Mouse (Mus musculus) MEL (cell line): ENCODE measurements at regions not wholly inside any gene's neighbourhood (a gene's known extent, or its start where the extent isn't known, plus 50 kb on each side); places are given as distances from the start of the nearest gene placed in this dataset.

ENCODE experiments used
- DNase-seq: peaks from one replicate; pipeline ENCODE4 v3.0.0; 2011; ENCODE audit warnings: low read depth, low spot score
- H3K27ac ChIP-seq: 2 replicates; pipeline ENCODE4 v1.5.1; 2012; ENCODE audit warnings: low read depth, mild to moderate bottlenecking, control low read depth, low read length, moderate library complexity; ENCODE audit not compliant: control insufficient read depth
- H3K27me3 ChIP-seq, 2 experiments: fragments of 150-350 bp in 1 of 2; sonication (generic) in 1 of 2; 2 replicates each; pipeline ENCODE4 v1.6.1; 2012; ENCODE audit warnings: low read length in 2 of 2, mild to moderate bottlenecking in 2 of 2, improper control_type of control experiment in 1 of 2, moderate library complexity in 1 of 2; ENCODE audit not compliant: insufficient read depth in 2 of 2, control insufficient read depth in 1 of 2
- H3K36me3 ChIP-seq, 2 experiments: 2 replicates each; pipeline ENCODE4 v1.6.1; 2012 to 2014; ENCODE audit warnings: low read length in 2 of 2, improper control_type of control experiment in 1 of 2, inconsistent platforms in 1 of 2, mild to moderate bottlenecking in 1 of 2; ENCODE audit not compliant: insufficient read depth in 2 of 2, control insufficient read depth in 1 of 2
- H3K4me1 ChIP-seq, 2 experiments: fragments of 150-350 bp in 1 of 2; sonication (generic) in 1 of 2; 2 replicates each; pipeline ENCODE4 v1.6.1; 2012; ENCODE audit warnings: low read length in 2 of 2, improper control_type of control experiment in 1 of 2, mild to moderate bottlenecking in 1 of 2; ENCODE audit not compliant: insufficient read depth in 2 of 2, control insufficient read depth in 1 of 2
- H3K4me3 ChIP-seq, 2 experiments: fragments of 150-350 bp in 1 of 2; sonication (generic) in 1 of 2; 2 replicates each; pipeline ENCODE4 v1.5.1; 2012; ENCODE audit warnings: low read depth in 2 of 2, low read length in 2 of 2, mild to moderate bottlenecking in 2 of 2, moderate library complexity in 2 of 2, control low read depth in 1 of 2, improper control_type of control experiment in 1 of 2; ENCODE audit not compliant: control insufficient read depth in 1 of 2, insufficient read depth in 1 of 2
- H3K79me2 ChIP-seq: 2 replicates; pipeline ENCODE4 v1.6.1; 2012; ENCODE audit warnings: mild to moderate bottlenecking, low read length, moderate library complexity; ENCODE audit not compliant: control insufficient read depth, poor library complexity, insufficient read depth
- H3K9ac ChIP-seq: 2 replicates; pipeline ENCODE4 v1.6.1; 2012; ENCODE audit warnings: low read depth, mild to moderate bottlenecking, control low read depth, low read length, moderate library complexity; ENCODE audit not compliant: control insufficient read depth, poor library complexity, severe bottlenecking
- H3K9me3 ChIP-seq: fragments of 150-350 bp; sonication (generic); replicated peaks from 2 replicates; pipeline ENCODE4 v1.6.1; 2012; ENCODE audit warnings: mild to moderate bottlenecking, low read length, improper control_type of control experiment, moderate library complexity; ENCODE audit not compliant: insufficient read depth
- CHD1 ChIP-seq: IDR thresholded peaks from 2 replicates; pipeline ENCODE4 v1.6.1; 2012; ENCODE audit warnings: low read depth, mild to moderate bottlenecking, inconsistent platforms, low read length, improper control_type of control experiment
- CHD2 ChIP-seq: IDR thresholded peaks from 2 replicates; pipeline ENCODE4 v1.6.1; 2011; ENCODE audit warnings: low read length, improper control_type of control experiment
- CTCF ChIP-seq, 3 experiments: IDR thresholded peaks in 2 of 3; conservative IDR thresholded peaks in 1 of 3; 2 replicates each; pipeline ENCODE4 v1.5.1; 2011 to 2012; ENCODE audit warnings: low read length in 3 of 3, low read depth in 2 of 3, mild to moderate bottlenecking in 2 of 3, improper control_type of control experiment in 1 of 3, inconsistent platforms in 1 of 3, mixed read lengths in 1 of 3, moderate library complexity in 1 of 3; ENCODE audit not compliant: control insufficient read depth in 1 of 3, insufficient read depth in 1 of 3, poor library complexity in 1 of 3, severe bottlenecking in 1 of 3
- E2F4 ChIP-seq: IDR thresholded peaks from 2 replicates; pipeline ENCODE4 v1.6.1; 2011; ENCODE audit warnings: low read depth, low read length, improper control_type of control experiment, borderline replicate concordance
- ELF1 ChIP-seq: IDR thresholded peaks from 2 replicates; pipeline ENCODE4 v1.6.1; 2014; ENCODE audit warnings: low read depth, mild to moderate bottlenecking, inconsistent platforms, low read length, improper control_type of control experiment, moderate library complexity
- EP300 ChIP-seq, 2 experiments: IDR thresholded peaks; 2 replicates each; pipeline ENCODE4 v1.6.1; 2011; ENCODE audit warnings: improper control_type of control experiment in 2 of 2, low read length in 2 of 2, low read depth in 1 of 2, mild to moderate bottlenecking in 1 of 2
- ETS1 ChIP-seq: IDR thresholded peaks from 2 replicates; pipeline ENCODE4 v1.6.1; 2012; ENCODE audit warnings: low read depth, mild to moderate bottlenecking, inconsistent platforms, low read length, improper control_type of control experiment, moderate library complexity
- GATA1 ChIP-seq: IDR thresholded peaks from 2 replicates; pipeline ENCODE4 v1.6.1; 2011; ENCODE audit warnings: low read depth, low read length, improper control_type of control experiment
- JUND ChIP-seq: IDR thresholded peaks from 2 replicates; pipeline ENCODE4 v1.6.1; 2011; ENCODE audit warnings: low read depth, mild to moderate bottlenecking, improper control_type of control experiment, low read length
- KAT2A ChIP-seq: conservative IDR thresholded peaks from 2 replicates; pipeline ENCODE4 v1.6.1; 2012; ENCODE audit warnings: low read depth, low read length, improper control_type of control experiment, inconsistent platforms
- MAX ChIP-seq: IDR thresholded peaks from 2 replicates; pipeline ENCODE4 v1.6.1; 2011; ENCODE audit warnings: low read length, improper control_type of control experiment
- MEF2A ChIP-seq: IDR thresholded peaks from 2 replicates; pipeline ENCODE4 v1.6.1; 2014; ENCODE audit warnings: low read depth, mild to moderate bottlenecking, inconsistent platforms, low read length, improper control_type of control experiment; ENCODE audit not compliant: poor library complexity, insufficient replicate concordance, severe bottlenecking; ENCODE audit errors: extremely low read depth
- POLR2A ChIP-seq, 2 experiments: IDR thresholded peaks; 2 replicates each; pipeline ENCODE4 v1.6.1; 2011 to 2012; ENCODE audit warnings: low read length in 2 of 2, mild to moderate bottlenecking in 2 of 2, control low read depth in 1 of 2, improper control_type of control experiment in 1 of 2, low read depth in 1 of 2, moderate library complexity in 1 of 2; ENCODE audit not compliant: control insufficient read depth in 1 of 2, insufficient read depth in 1 of 2, poor library complexity in 1 of 2
- RCOR1 ChIP-seq: IDR thresholded peaks from 2 replicates; pipeline ENCODE4 v1.6.1; 2012; ENCODE audit warnings: low read depth, mild to moderate bottlenecking, inconsistent platforms, low read length, improper control_type of control experiment
- UBTF ChIP-seq: IDR thresholded peaks from 2 replicates; pipeline ENCODE4 v1.6.1; 2012; ENCODE audit warnings: low read depth, mild to moderate bottlenecking, inconsistent platforms, low read length, improper control_type of control experiment, moderate library complexity, borderline replicate concordance; ENCODE audit not compliant: insufficient read depth
- USF1 ChIP-seq: IDR thresholded peaks from 2 replicates; pipeline ENCODE4 v1.6.1; 2014; ENCODE audit warnings: low read depth, mild to moderate bottlenecking, inconsistent platforms, low read length, improper control_type of control experiment, moderate library complexity
- ZKSCAN1 ChIP-seq: IDR thresholded peaks from 2 replicates; pipeline ENCODE4 v1.6.1; 2012; ENCODE audit warnings: low read depth, mild to moderate bottlenecking, inconsistent platforms, low read length, improper control_type of control experiment, moderate library complexity
- ZNF384 ChIP-seq: IDR thresholded peaks from 2 replicates; pipeline ENCODE4 v1.6.1; 2012; ENCODE audit warnings: low read depth, mild to moderate bottlenecking, inconsistent platforms, low read length, improper control_type of control experiment

GRCm38 (mm10) chr13:69441798-69442197 lies 91.7 kb upstream of the Nsun2 start:
- no peak overlapping the region for H3K9ac ChIP-seq
- no peak for DNase-seq
- H3K27me3 ChIP-seq, result no peaks in the 10 kb centered on the region
- TF ChIP-seq CHD1 (no peak), CHD2 (no peak), POLR2A (IDR thresholded peaks at IDR 0.05; ENCODE audit: control insufficient read depth in 1 of 2, insufficient read depth in 1 of 2, low read depth in 1 of 2, low read length in 2 of 2, poor library complexity in 1 of 2) (no peak), JUND (no peak), ZNF384 (no peak)
- no peaks in the 10 kb centered on the region for H3K9me3 ChIP-seq
- no peaks in the 10 kb centered on the region for H3K36me3 ChIP-seq
- H3K27ac ChIP-seq, result no peak overlapping the region
- H3K79me2 ChIP-seq, result no peaks in the 10 kb centered on the region
- no peak overlapping the region for H3K4me3 ChIP-seq
- H3K4me1 ChIP-seq, result no peaks in the 10 kb centered on the region

GRCm38 (mm10) chr13:69445611-69446010 lies 87.9 kb upstream of the Nsun2 start:
- no peaks in the 10 kb centered on the region for H3K4me1 ChIP-seq
- no peaks in the 10 kb centered on the region for H3K36me3 ChIP-seq
- no peaks in the 10 kb centered on the region for H3K9me3 ChIP-seq
- H3K79me2 ChIP-seq, result no peaks in the 10 kb centered on the region
- H3K9ac ChIP-seq, result no peak overlapping the region
- TF ChIP-seq CHD1, result no peak
- no peak for TF ChIP-seq MAX
- TF ChIP-seq KAT2A, result no peak
- TF ChIP-seq UBTF, result no peak
- TF ChIP-seq CTCF (IDR thresholded peaks at IDR 0.05 in 2 of 3, conservative IDR thresholded peaks at IDR 0.05 in 1 of 3; ENCODE audit: control insufficient read depth in 1 of 3, insufficient read depth in 1 of 3, low read depth in 2 of 3, low read length in 3 of 3, poor library complexity in 1 of 3, severe bottlenecking in 1 of 3), result no peak
- TF ChIP-seq GATA1, result no peak
- TF ChIP-seq ZKSCAN1, result no peak
- TF ChIP-seq USF1, result no peak
- TF ChIP-seq ELF1, result no peak
- no peak for TF ChIP-seq CHD2
- no peak for TF ChIP-seq RCOR1
- TF ChIP-seq MEF2A, result no peak
- no peak for TF ChIP-seq ETS1
- no peak for TF ChIP-seq E2F4
- TF ChIP-seq EP300 (IDR thresholded peaks at IDR 0.05; ENCODE audit: low read depth in 1 of 2, low read length in 2 of 2), result no peak
- no peak overlapping the region for H3K4me3 ChIP-seq
- no peak for DNase-seq
- H3K27ac ChIP-seq, result no peak overlapping the region
- no peaks in the 10 kb centered on the region for H3K27me3 ChIP-seq
